Mouse (Mus musculus): ENCODE measurements around the gene Lrrc8d.

- TF ChIP-seq POLR2A (IDR thresholded peaks at IDR 0.05; ENCODE audit: borderline replicate concordance, insufficient read depth, low read length) = no peak
- TF ChIP-seq CTCF (IDR thresholded peaks at IDR 0.05; ENCODE audit: borderline replicate concordance, insufficient read depth, low read depth, low read length) = no peak
These were observed 79.0 kb downstream of the Lrrc8d start for GRCm38 (mm10) chr5:105778723-105779122.

All from cerebellum, adult 2 months (tissue).